Comparison of ENCODE assay signal across 16 mouse cellular contexts in genomic region chr15:27570385-27570784, GRCm38 (mm10).
"Had no signal": no experiment of that assay in that cellular context is flagged by ENCODE, and none has a peak within 500 bp of the region (broad histone marks: within the 10 kb centered on the region; RNA-seq: fewer than 3 reads in every experiment).

No protein-coding gene starts in this region.

- DNase-seq: kidney, postnatal 10 days; kidney, postnatal 36 days; layer of hippocampus, adult 9-11 months; liver, postnatal 0 days; lung, embryonic 14.5 days; midbrain, embryonic 14.5 days; thymus, adult 18-20 months; thymus, postnatal 36 days had no signal

- H3K27ac ChIP-seq: kidney, embryonic 15.5 days; limb, embryonic 12.5 days; limb, embryonic 15.5 days; liver, embryonic 14.5 days; macrophage had no signal

- H3K4me2 ChIP-seq: kidney, embryonic 15.5 days; limb, embryonic 12.5 days; limb, embryonic 15.5 days; liver, embryonic 11.5 days; lung, embryonic 14.5 days; midbrain, embryonic 11.5 days had no signal

- H3K9ac ChIP-seq: kidney, embryonic 15.5 days; limb, embryonic 12.5 days; limb, embryonic 15.5 days; liver, embryonic 14.5 days; liver, postnatal 0 days; lung, embryonic 14.5 days had no signal

- H3K4me1 ChIP-seq: kidney, embryonic 15.5 days had no signal

- H3K9me3 ChIP-seq: kidney, embryonic 15.5 days; limb, embryonic 12.5 days; limb, embryonic 15.5 days had no signal

- H3K4me3 ChIP-seq: kidney, embryonic 15.5 days; limb, embryonic 12.5 days; limb, embryonic 15.5 days had no signal

- ATAC-seq: liver, postnatal 0 days; lung, postnatal 0 days had no signal

- H3K27me3 ChIP-seq: kidney, embryonic 15.5 days; limb, embryonic 12.5 days; limb, embryonic 15.5 days had no signal
